Comparison of ENCODE assay signal across 14 mouse cellular contexts in the genomic region with DNA sequence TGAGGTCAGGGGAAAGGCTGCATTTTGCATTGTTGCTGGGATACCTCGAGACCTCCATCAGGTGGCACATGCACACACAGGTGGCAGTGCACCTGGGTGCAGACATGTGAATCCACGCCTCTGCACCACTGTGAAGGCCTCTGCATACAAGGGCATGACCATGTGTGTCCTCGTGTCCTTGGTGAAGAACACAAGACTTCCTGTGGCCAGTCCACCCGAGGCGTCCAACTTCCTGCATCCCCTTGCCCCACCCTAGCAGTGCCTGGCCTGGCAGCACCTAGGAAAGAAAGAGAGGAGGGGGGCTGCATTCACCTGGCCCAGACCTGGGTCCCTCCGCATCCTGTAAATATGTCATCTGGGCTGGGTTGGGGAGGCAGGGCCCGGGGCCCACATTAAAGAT. TPM values are rescaled to one million over a fixed set of nuclear protein-coding genes. Genes with fewer than 3 reads are reported as not detected.
DNase-seq lines count a peak whose midpoint lies in the region; ATAC-seq and TF ChIP-seq lines count a peak whose summit lies in the region.
"Had no signal": no experiment of that assay in that cellular context is flagged by ENCODE, and none has a peak within 500 bp of the region (broad histone marks: within the 10 kb centered on the region; RNA-seq: fewer than 3 reads in every experiment).

No protein-coding gene starts in this region.

- peak overlapping the region in 1 of 2 experiments; percentile 41; a peak in 1 of 4 replicates for H3K27ac ChIP-seq in heart, embryonic 14.5 days (replicated peaks in 1 of 2; ENCODE audit: control insufficient read depth in 1 of 2, insufficient read depth in 1 of 2, low read depth in 2 of 2, low read length in 2 of 2)
- peak overlapping the region; percentile 61 for H3K27ac ChIP-seq in layer of hippocampus, adult 2 months
- H3K27ac ChIP-seq in embryonic facial prominence, embryonic 10.5 days (replicated peaks): 0 out of 2 replicates have a peak overlapping the region, but pooled peaks have one; percentile 15
- H3K27ac ChIP-seq: limb, embryonic 15.5 days had no signal

- 57% methylated on average over 7 of the region's 7 CpGs for WGBS in heart, embryonic 14.5 days
- 79% methylated on average over 7 of the region's 7 CpGs for WGBS in embryonic facial prominence, embryonic 10.5 days

- no peak overlapping the region for H3K4me3 ChIP-seq in heart, embryonic 14.5 days (ENCODE audit: control insufficient read depth in 1 of 2, insufficient read depth in 1 of 2, low read depth in 1 of 2, low read length in 2 of 2)
- no peak overlapping the region for H3K4me3 ChIP-seq in layer of hippocampus, adult 2 months
- 0 out of 2 replicates have a peak overlapping the region, but pooled peaks have one; percentile 11 for H3K4me3 ChIP-seq in embryonic facial prominence, embryonic 10.5 days
- H3K4me3 ChIP-seq: limb, embryonic 15.5 days had no signal

- TF ChIP-seq CTCF in layer of hippocampus, adult 2 months (conservative IDR thresholded peaks at IDR 0.05): no peak

- intact Hi-C loops in heart, postnatal 25 days (cut with DNase I): no loop called here

- DNase-seq in heart, postnatal 25 days (ENCODE audit: low spot score): no peak
- DNase-seq in layer of hippocampus, adult 2 months (ENCODE audit: low spot score in 2 of 2): no peak
- DNase-seq in layer of hippocampus, postnatal 25 days (ENCODE audit: extremely low spot score in 1 of 2, low spot score in 1 of 2): no peak
- peak; percentile 21 for DNase-seq in cerebellum, adult 8-10 months
- DNase-seq in embryonic facial prominence, embryonic 10.5 days (ENCODE audit: low spot score): no peak
- DNase-seq in retina, embryonic 14.5 days (ENCODE audit: low spot score): no peak
- DNase-seq: embryo, embryonic 11 days had no signal

- no peaks in the 10 kb centered on the region for H3K9me3 ChIP-seq in heart, embryonic 14.5 days (ENCODE audit: control insufficient read depth, low read length)
- H3K9me3 ChIP-seq in embryonic facial prominence, embryonic 10.5 days: no peaks in the 10 kb centered on the region
- H3K9me3 ChIP-seq: limb, embryonic 15.5 days had no signal

- peaks cover 8% of the 10 kb centered on the region; the same call in 1 of the 2 replicates for H3K36me3 ChIP-seq in heart, embryonic 14.5 days (ENCODE audit: control insufficient read depth, insufficient read depth, low read length)
- peaks cover 24% of the 10 kb centered on the region for H3K36me3 ChIP-seq in embryonic facial prominence, embryonic 10.5 days (replicated peaks)

- H3K9ac ChIP-seq in heart, embryonic 14.5 days (ENCODE audit: low read length): no peak overlapping the region; the same call in 1 of the 2 replicates
- H3K9ac ChIP-seq: limb, embryonic 15.5 days; lung, embryonic 14.5 days had no signal

- no peak for ATAC-seq in heart, embryonic 14.5 days (ENCODE audit: insufficient number of reproducible peaks, insufficient read depth, low FRiP score, low read depth)
- ATAC-seq in monocyte, adult 5-6 weeks (replicated peaks; ENCODE audit: insufficient number of reproducible peaks, low FRiP score, low TSS enrichment, poor library complexity, severe bottlenecking): no peak
- ATAC-seq: Patski had no signal

- peaks cover 59 to 66% of the 10 kb centered on the region in 2 experiments for H3K4me1 ChIP-seq in heart, embryonic 14.5 days (ENCODE audit: control insufficient read depth in 2 of 2, insufficient read depth in 2 of 2, low read length in 2 of 2)
- H3K4me1 ChIP-seq in embryonic facial prominence, embryonic 10.5 days: peaks cover 51% of the 10 kb centered on the region

- H3K27me3 ChIP-seq in heart, embryonic 14.5 days (ENCODE audit: control insufficient read depth, insufficient read depth, low read length): no peaks in the 10 kb centered on the region
- 0 out of 2 replicates have a peak, but pooled peaks cover 19% of the 10 kb centered on the region for H3K27me3 ChIP-seq in embryonic facial prominence, embryonic 10.5 days (replicated peaks; ENCODE audit: low read depth, poor library complexity, severe bottlenecking)
- H3K27me3 ChIP-seq: Patski had no signal

- H3K4me2 ChIP-seq in heart, embryonic 14.5 days (ENCODE audit: low read length): peak overlapping the region; percentile 17; the same call in 1 of the 2 replicates
- H3K4me2 ChIP-seq: limb, embryonic 15.5 days; lung, embryonic 14.5 days had no signal

RNA-seq across cellular contexts. Expression of gene Adam11, which starts 18.6 kb away (rescaled TPM):
- polyA plus RNA-seq in heart, embryonic 14.5 days (2014; fragmentation: Nextera tagmentation; extraction: Ambion mirVana): 5.9 and 7.3 TPM in 2 replicates
- total RNA-seq in heart, postnatal 25 days (2021): 1 to 10 TPM; 3.8 to 4.1 TPM
- 100 to 1,000 TPM; 192 to 212 TPM for total RNA-seq in layer of hippocampus, adult 2 months (2021)
- total RNA-seq in layer of hippocampus, postnatal 25 days (2021): 100 to 1,000 TPM; 186 to 205 TPM
- 16.3 and 21.0 TPM in 2 replicates for polyA plus RNA-seq in embryonic facial prominence, embryonic 10.5 days (2016; fragmentation: Nextera tagmentation; extraction: Ambion mirVana)
- 2.1 TPM in 1 of 3 replicates, not detected in the others for total RNA-seq in monocyte, adult 5-6 weeks (2017)
- total RNA-seq: CH12.LX; neutrophil, adult 5-6 weeks had no signal

RNA-seq across cellular contexts. Expression of gene Gjc1, which starts 39.7 kb away (rescaled TPM):
- 53.8 and 54.9 TPM in 2 replicates for polyA plus RNA-seq in heart, embryonic 14.5 days (2014; fragmentation: Nextera tagmentation; extraction: Ambion mirVana)
- 10 to 100 TPM; 27.4 to 29.2 TPM for total RNA-seq in heart, postnatal 25 days (2021)
- 1 to 10 TPM; 4.7 TPM for total RNA-seq in layer of hippocampus, adult 2 months (2021)
- 1 to 10 TPM; 5.7 to 6.3 TPM for total RNA-seq in layer of hippocampus, postnatal 25 days (2021)
- polyA plus RNA-seq in embryonic facial prominence, embryonic 10.5 days (2016; fragmentation: Nextera tagmentation; extraction: Ambion mirVana): 80.7 and 89.6 TPM in 2 replicates
- total RNA-seq in monocyte, adult 5-6 weeks (2017): not detected in 3 replicates
- total RNA-seq: CH12.LX; neutrophil, adult 5-6 weeks had no signal

RNA-seq across cellular contexts. Expression of gene Higd1b, which starts 55.8 kb away (rescaled TPM):
- polyA plus RNA-seq in heart, embryonic 14.5 days (2014; fragmentation: Nextera tagmentation; extraction: Ambion mirVana): 0.61 and 0.67 TPM in 2 replicates
- 10 to 100 TPM; 11.6 to 17.6 TPM for total RNA-seq in heart, postnatal 25 days (2021)
- 1 to 10 TPM; 3.5 to 4.5 TPM for total RNA-seq in layer of hippocampus, adult 2 months (2021)
- 1 to 10 TPM; 5.6 to 7.5 TPM for total RNA-seq in layer of hippocampus, postnatal 25 days (2021)
- polyA plus RNA-seq in embryonic facial prominence, embryonic 10.5 days (2016; fragmentation: Nextera tagmentation; extraction: Ambion mirVana): not detected in 2 replicates
- total RNA-seq in monocyte, adult 5-6 weeks (2017): not detected in 3 replicates
- total RNA-seq: CH12.LX; neutrophil, adult 5-6 weeks had no signal
- polyA plus RNA-seq: Patski had no signal

Comparison
In these comparisons a context has a peak if more than half of its experiments do, and no peak if none do; other contexts are left out.
1. RNA of gene Adam11, which starts 18.6 kb away (total RNA-seq): 192 to 212 TPM in layer of hippocampus, adult 2 months and 186 to 205 TPM in layer of hippocampus, postnatal 25 days; 3.8 to 4.1 TPM in heart, postnatal 25 days and 2.1 TPM in monocyte, adult 5-6 weeks; every median in the first group is over 10 times any median in the second.